Comparison of ENCODE assay signal across 12 mouse cellular contexts in genomic region chr5:33372331-33373038, GRCm38 (mm10). TPM values are rescaled to one million over a fixed set of nuclear protein-coding genes. Genes with fewer than 3 reads are reported as not detected.
DNase-seq lines count a peak whose midpoint lies in the region; ATAC-seq and TF ChIP-seq lines count a peak whose summit lies in the region.
"Had no signal": no experiment of that assay in that cellular context is flagged by ENCODE, and none has a peak within 500 bp of the region (broad histone marks: within the 10 kb centered on the region; RNA-seq: fewer than 3 reads in every experiment).

No protein-coding gene starts in this region.

- H3K36me3 ChIP-seq in midbrain, embryonic 11.5 days (ENCODE audit: control insufficient read depth, insufficient read depth, low read length): peaks cover 27% of the 10 kb centered on the region
- H3K36me3 ChIP-seq in midbrain, embryonic 13.5 days: peaks cover 69% of the 10 kb centered on the region
- H3K36me3 ChIP-seq in stomach, postnatal 0 days (ENCODE audit: control insufficient read depth, insufficient read depth, low read length): peaks cover 26% of the 10 kb centered on the region

- H3K4me1 ChIP-seq in midbrain, embryonic 11.5 days (ENCODE audit: control insufficient read depth, insufficient read depth, low read length): 0 out of 2 replicates have a peak, but pooled peaks cover 3% of the 10 kb centered on the region
- peaks cover 1% of the 10 kb centered on the region for H3K4me1 ChIP-seq in midbrain, embryonic 13.5 days (replicated peaks)
- H3K4me1 ChIP-seq in stomach, postnatal 0 days (replicated peaks; ENCODE audit: control insufficient read depth, insufficient read depth): no peaks in the 10 kb centered on the region

- H3K9ac ChIP-seq in midbrain, embryonic 11.5 days (ENCODE audit: low read length): no peak overlapping the region
- no peak overlapping the region for H3K9ac ChIP-seq in midbrain, embryonic 13.5 days (replicated peaks)
- H3K9ac ChIP-seq in stomach, postnatal 0 days (ENCODE audit: low read length): no peak overlapping the region
- H3K9ac ChIP-seq: lung, embryonic 15.5 days; neural tube, embryonic 13.5 days had no signal

- WGBS in midbrain, embryonic 11.5 days: 72% methylated on average over 18 of the region's 18 CpGs
- WGBS in midbrain, embryonic 13.5 days: 77% methylated on average over 18 of the region's 18 CpGs
- WGBS in stomach, postnatal 0 days: 71% methylated on average over 18 of the region's 18 CpGs

- peak; percentile 68 for DNase-seq in midbrain, embryonic 11.5 days (ENCODE audit: low spot score, missing footprints)
- peak; percentile 57 for DNase-seq in cerebellum, adult 11-12 months
- DNase-seq in stomach, postnatal 0 days (ENCODE audit: low spot score): peak; percentile 41
- DNase-seq in thymus, postnatal 14 days: no peak
- DNase-seq in retina, embryonic 14.5 days (ENCODE audit: low spot score): no peak
- DNase-seq: midbrain, embryonic 14.5 days; thymus, postnatal 25 days had no signal

- no peak for TF ChIP-seq EP300 in stomach, postnatal 0 days (optimal IDR thresholded peaks at IDR 0.05)

- H3K27ac ChIP-seq in midbrain, embryonic 11.5 days (ENCODE audit: low read depth, low read length): no peak overlapping the region
- no peak overlapping the region for H3K27ac ChIP-seq in midbrain, embryonic 13.5 days
- no peak overlapping the region for H3K27ac ChIP-seq in stomach, postnatal 0 days (replicated peaks)
- H3K27ac ChIP-seq: lung, embryonic 15.5 days; neural tube, embryonic 13.5 days had no signal

- no peaks in the 10 kb centered on the region for H3K9me3 ChIP-seq in midbrain, embryonic 11.5 days (ENCODE audit: control insufficient read depth, low read length)
- H3K9me3 ChIP-seq in midbrain, embryonic 13.5 days: no peaks in the 10 kb centered on the region
- no peaks in the 10 kb centered on the region for H3K9me3 ChIP-seq in stomach, postnatal 0 days (ENCODE audit: control insufficient read depth, low read length)
- H3K9me3 ChIP-seq: lung, embryonic 15.5 days; neural tube, embryonic 13.5 days had no signal

- no peak overlapping the region for H3K4me2 ChIP-seq in midbrain, embryonic 11.5 days
- no peak overlapping the region for H3K4me2 ChIP-seq in midbrain, embryonic 13.5 days (replicated peaks)
- no peak overlapping the region for H3K4me2 ChIP-seq in stomach, postnatal 0 days (replicated peaks; ENCODE audit: low read depth)
- H3K4me2 ChIP-seq: lung, embryonic 15.5 days; neural tube, embryonic 13.5 days had no signal

- H3K4me3 ChIP-seq in midbrain, embryonic 11.5 days (ENCODE audit: low read depth, low read length): no peak overlapping the region
- no peak overlapping the region for H3K4me3 ChIP-seq in midbrain, embryonic 13.5 days (replicated peaks)
- H3K4me3 ChIP-seq in stomach, postnatal 0 days (ENCODE audit: low read depth, low read length): no peak overlapping the region
- H3K4me3 ChIP-seq: lung, embryonic 15.5 days; neural tube, embryonic 13.5 days had no signal

- H3K27me3 ChIP-seq in midbrain, embryonic 11.5 days (ENCODE audit: control insufficient read depth, insufficient read depth, low read length): no peaks in the 10 kb centered on the region
- H3K27me3 ChIP-seq in midbrain, embryonic 13.5 days: no peaks in the 10 kb centered on the region
- H3K27me3 ChIP-seq in stomach, postnatal 0 days (ENCODE audit: control insufficient read depth, insufficient read depth, low read length): no peaks in the 10 kb centered on the region
- H3K27me3 ChIP-seq: lung, embryonic 15.5 days; neural tube, embryonic 13.5 days had no signal

- no peak for TF ChIP-seq CTCF in stomach, postnatal 0 days (IDR thresholded peaks at IDR 0.05; ENCODE audit: low read depth)

- no peak for ATAC-seq in midbrain, embryonic 11.5 days (ENCODE audit: low FRiP score)
- ATAC-seq in midbrain, embryonic 13.5 days: no peak
- peak; percentile 72 for ATAC-seq in granulocyte monocyte progenitor cell, adult 5-6 weeks (replicated peaks; ENCODE audit: poor library complexity, severe bottlenecking)
- no peak; the same call in 1 of the 2 replicates for ATAC-seq in stomach, postnatal 0 days (ENCODE audit: low FRiP score, low TSS enrichment)
- ATAC-seq: inflammation-experienced regulatory T-cells, adult 6 months had no signal

RNA-seq across cellular contexts. Expression of gene Uvssa, which starts 5.9 kb away (rescaled TPM):
- 5.8 and 6.1 TPM in 2 replicates for polyA plus RNA-seq in midbrain, embryonic 11.5 days (2014; fragmentation: Nextera tagmentation; extraction: Ambion mirVana)
- 9.4 and 9.9 TPM in 2 replicates for polyA plus RNA-seq in midbrain, embryonic 13.5 days (2015; fragmentation: Nextera tagmentation; extraction: Ambion mirVana)
- 7.0 and 9.5 TPM in 2 replicates for total RNA-seq in granulocyte monocyte progenitor cell, adult 5-6 weeks (2014; fragmentation: Nextera tagmentation)
- total RNA-seq in granulocyte monocyte progenitor cell, adult 5-6 weeks (2017): 5.8 and 6.6 TPM in 2 replicates
- polyA plus RNA-seq in stomach, postnatal 0 days (2015; fragmentation: Nextera tagmentation; extraction: Ambion mirVana): 4.5 and 5.0 TPM in 2 replicates

RNA-seq across cellular contexts. Expression of gene Maea, which starts 37.2 kb away (rescaled TPM):
- polyA plus RNA-seq in midbrain, embryonic 11.5 days (2014; fragmentation: Nextera tagmentation; extraction: Ambion mirVana): 149 and 157 TPM in 2 replicates
- polyA plus RNA-seq in midbrain, embryonic 13.5 days (2015; fragmentation: Nextera tagmentation; extraction: Ambion mirVana): 138 and 146 TPM in 2 replicates
- total RNA-seq in granulocyte monocyte progenitor cell, adult 5-6 weeks (2014; fragmentation: Nextera tagmentation): 46.0 and 68.6 TPM in 2 replicates
- 204 and 205 TPM in 2 replicates for total RNA-seq in granulocyte monocyte progenitor cell, adult 5-6 weeks (2017)
- polyA plus RNA-seq in stomach, postnatal 0 days (2015; fragmentation: Nextera tagmentation; extraction: Ambion mirVana): 83.4 and 83.6 TPM in 2 replicates

Comparison
In these comparisons a context has a peak if more than half of its experiments do, and no peak if none do; other contexts are left out.
1. DNase-seq: peak in midbrain, embryonic 11.5 days (single experiment), cerebellum, adult 11-12 months (single experiment) and stomach, postnatal 0 days (single experiment); none in thymus, postnatal 14 days (single experiment) and retina, embryonic 14.5 days (single experiment).